Mouse (Mus musculus): ENCODE measurements at regions not wholly inside any gene's neighbourhood (a gene's known extent, or its start where the extent isn't known, plus 50 kb on each side); places are given as distances from the start of the nearest gene placed in this dataset.

GRCm38 (mm10) chr6:68736647-68737046, 1201.1 kb upstream of the Tacstd2 start:
- TF ChIP-seq CTCF (IDR thresholded peaks at IDR 0.05; ENCODE audit: low read depth, low read length): no peak
- TF ChIP-seq POLR2A (IDR thresholded peaks at IDR 0.05; ENCODE audit: extremely low read depth, insufficient read depth, low read length): no peak

All from liver, adult 2 months (tissue).